Mouse (Mus musculus) CD4-positive, CD25-positive, alpha-beta regulatory T cell, adult 2 months (primary cell): ENCODE measurements at regions not wholly inside any gene's neighbourhood (a gene's known extent, or its start where the extent isn't known, plus 50 kb on each side); places are given as distances from the start of the nearest gene placed in this dataset.

ENCODE experiments used
- DNase-seq: peaks from one replicate; pipeline ENCODE4 v3.0.0-alpha.2; 2012; ENCODE audit warnings: low read depth, low spot score

GRCm38 (mm10) chr6:49893113-49893512, 70.6 kb downstream of the Npy start:
- DNase-seq = no peak

DNA sequence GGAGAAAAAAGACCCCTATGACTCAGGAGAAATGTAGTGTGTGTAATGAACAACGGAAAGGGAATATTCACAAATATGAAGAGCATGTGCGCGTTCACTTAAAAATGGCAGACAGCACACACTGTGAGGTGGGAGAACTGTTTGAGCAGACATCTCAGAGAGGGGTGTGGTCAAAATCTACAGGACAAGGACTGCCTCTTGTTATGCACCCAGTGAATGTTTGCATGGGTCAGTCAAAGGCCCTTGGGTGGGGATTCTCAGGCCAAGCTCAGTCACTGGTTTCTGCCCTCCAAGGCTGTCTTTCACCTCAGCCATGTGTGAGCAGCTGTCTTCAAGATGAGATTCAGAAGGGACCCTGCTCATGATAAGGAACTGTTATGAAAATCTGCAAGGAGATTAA, 76.6 kb downstream of the Npy start:
- no peak for DNase-seq

- DNase-seq = no peak
Measured at GRCm38 (mm10) chr6:49901512-49901911, 79.0 kb downstream of the Npy start.

- no peak for DNase-seq
Measured at GRCm38 (mm10) chr6:49904001-49904400, 81.5 kb downstream of the Npy start.

DNA sequence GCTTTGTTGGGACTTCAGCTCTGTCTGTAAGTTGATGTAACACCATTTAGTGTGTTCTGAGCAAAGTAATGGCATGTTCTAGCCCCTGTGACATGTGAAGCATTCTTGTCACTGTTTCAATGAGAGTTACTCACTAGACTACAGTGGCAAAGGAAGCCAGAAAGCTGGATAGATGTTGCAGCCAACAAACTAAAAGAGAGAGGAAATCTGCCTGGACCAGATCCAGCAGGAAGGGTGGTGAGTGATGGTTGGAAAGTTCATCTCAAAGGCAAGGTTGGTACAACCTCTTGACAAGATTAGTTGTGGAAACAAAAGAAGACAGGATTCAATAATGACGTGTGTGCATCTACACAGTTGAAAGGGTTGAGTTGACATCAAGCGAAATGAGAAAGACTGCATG, 83.9 kb downstream of the Npy start:
- DNase-seq = no peak

DNA sequence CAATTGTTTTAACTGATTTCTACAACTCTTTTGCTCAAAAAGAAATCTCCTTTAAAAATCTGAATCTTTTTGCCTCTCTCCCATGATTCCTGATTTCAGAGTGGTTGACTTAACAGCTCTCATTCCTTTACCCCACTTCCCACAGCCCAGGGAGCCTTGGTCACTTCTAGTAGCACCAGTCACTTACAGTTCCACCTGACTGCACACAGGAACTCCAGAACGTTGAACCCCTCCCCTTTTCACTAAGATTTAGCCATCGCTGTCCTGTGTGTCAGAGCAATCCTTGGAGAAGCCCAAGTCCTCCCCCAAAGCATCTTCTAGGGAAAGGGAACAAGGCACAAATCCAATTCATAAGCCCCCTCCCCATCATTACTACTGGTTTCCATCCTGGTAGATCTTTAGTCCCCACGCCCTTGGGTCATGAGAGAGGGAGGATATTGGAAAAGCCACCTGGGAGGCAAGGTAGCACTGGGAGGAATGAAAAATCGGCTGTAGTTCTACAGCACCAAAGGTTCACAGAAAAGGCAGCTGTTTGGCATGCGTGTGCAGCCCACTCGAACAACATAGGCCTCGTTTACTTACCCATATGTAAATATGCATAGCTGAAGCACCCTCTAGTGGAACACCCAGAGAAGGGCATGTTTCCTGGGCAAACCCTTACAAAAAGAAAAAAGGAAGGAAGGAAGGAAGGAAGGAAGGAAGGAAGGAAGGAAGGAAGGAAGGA, 96.7 kb downstream of the Npy start:
- DNase-seq = peak; percentile 22

DNA sequence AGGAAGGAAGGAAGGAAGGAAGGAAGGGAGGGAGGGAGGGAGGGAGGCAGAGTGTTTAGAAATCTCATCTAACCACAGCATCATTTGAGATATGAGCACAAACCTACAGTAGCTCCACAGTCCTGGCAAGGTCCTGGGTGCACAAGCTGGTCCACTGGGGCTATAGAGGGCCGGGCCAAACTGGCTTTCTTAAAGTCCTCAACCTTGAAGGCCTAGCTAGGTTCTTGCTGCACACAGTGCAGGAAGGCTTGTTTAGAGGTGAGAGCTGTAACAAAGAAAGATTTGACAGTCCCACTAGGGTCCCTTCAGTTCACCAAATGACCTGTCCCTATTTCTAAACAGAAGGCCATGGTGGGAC, 97.3 kb downstream of the Npy start:
- DNase-seq = no peak

- DNase-seq = no peak
Measured at GRCm38 (mm10) chr6:49924296-49924695, 101.8 kb downstream of the Npy start.

DNA sequence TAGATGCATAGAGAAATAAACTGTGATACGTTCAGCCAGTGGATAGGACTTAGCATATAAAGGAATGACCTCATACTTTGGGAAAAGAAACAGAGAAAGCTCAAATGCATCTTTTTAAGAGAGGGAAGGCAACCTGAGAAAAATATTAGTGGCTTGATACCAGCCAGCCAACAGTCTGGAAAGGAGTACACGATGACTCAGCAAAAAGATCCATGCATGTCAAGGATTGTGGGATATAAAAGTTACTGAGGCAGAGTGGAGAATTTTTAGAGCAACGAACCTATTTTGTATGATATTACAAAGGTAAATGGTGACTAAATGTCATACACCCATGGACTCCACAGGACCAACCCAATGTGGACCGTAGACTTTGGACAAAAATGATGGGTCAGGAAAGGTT, 105.6 kb downstream of the Npy start:
- no peak for DNase-seq

GRCm38 (mm10) chr6:49930104-49930503, 107.6 kb downstream of the Npy start:
- peak; percentile 75 for DNase-seq

DNA sequence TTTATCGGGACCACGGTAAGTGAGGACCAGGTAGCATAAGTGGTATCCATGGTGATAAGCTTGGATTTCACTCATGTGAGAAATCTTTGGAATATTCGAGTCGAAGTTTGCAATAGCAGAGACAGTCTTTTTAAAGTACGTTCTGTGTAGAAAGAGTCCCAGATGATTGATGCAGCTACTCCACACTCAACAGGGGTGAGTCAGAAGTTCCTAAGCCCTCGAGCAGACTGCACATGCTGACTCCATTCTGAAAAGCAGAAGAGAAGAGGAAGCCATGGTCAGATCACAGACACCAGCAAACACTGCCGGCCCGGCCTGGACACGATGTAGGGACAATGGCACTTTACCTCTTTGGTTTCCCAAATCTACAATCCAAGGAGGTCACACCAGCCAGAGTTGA, 120.6 kb downstream of the Npy start:
- DNase-seq = no peak

DNA sequence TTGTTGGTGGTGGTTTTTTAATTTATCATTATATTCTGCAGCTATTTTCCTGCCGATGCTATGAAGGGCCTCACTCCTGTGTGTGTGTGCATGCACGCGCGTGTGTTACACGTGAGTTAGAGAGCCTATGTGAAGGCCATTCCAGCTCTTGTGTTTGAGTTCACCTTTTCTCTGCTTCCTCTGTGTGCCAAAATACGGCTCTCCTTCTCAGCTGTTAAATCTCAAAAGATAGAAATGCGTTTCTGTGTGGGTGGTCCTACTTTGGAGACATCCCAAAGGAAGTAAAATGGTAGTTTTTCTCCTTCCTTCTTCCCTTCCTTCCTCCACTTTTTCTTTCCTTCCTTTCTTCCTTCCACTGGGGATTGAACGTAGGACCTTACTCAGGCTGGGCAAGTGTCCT, 136.4 kb downstream of the Npy start:
- DNase-seq = no peak

DNA sequence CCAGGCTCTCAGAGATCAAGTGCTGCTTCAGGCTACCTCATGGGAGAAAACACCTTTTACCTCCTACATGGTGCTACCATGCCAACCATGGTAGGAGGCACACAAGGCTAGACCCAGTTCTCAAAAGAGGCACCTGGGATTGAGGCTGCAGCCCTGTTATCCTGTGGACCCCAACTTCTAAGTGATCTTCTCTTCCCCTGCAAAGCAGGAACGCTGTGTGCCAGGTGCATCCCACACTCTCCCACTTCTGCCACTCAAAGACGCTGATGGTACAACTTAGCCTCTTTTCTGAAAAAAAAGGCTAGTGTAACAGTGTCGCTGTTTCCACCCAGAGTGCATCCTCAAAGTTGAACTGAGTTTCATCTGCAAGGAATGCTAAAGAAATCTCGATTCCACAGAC, 138.7 kb downstream of the Npy start:
- DNase-seq = no peak

- DNase-seq = no peak
Measured at GRCm38 (mm10) chr6:49965944-49966545, 143.5 kb downstream of the Npy start.

DNA sequence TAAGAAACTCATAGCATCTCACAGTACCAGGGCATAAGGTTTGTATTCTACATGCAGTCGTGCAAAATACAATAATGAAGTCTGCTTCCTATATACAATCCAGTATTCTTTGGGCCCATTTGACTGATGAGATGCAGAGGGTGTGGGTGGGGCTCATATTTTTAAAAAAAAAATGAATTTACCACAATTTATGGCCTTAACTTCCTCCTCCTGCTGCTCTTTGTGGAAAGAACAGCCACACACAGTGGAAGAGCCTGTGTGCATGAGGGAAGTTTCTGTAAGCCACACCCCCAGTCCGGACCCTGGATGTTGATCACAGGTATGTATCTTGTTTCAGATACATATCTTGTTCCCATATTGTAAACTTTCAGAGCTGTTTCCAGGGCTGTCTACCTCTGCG, 143.5 kb upstream of the Mpp6 start:
- no peak for DNase-seq

DNA sequence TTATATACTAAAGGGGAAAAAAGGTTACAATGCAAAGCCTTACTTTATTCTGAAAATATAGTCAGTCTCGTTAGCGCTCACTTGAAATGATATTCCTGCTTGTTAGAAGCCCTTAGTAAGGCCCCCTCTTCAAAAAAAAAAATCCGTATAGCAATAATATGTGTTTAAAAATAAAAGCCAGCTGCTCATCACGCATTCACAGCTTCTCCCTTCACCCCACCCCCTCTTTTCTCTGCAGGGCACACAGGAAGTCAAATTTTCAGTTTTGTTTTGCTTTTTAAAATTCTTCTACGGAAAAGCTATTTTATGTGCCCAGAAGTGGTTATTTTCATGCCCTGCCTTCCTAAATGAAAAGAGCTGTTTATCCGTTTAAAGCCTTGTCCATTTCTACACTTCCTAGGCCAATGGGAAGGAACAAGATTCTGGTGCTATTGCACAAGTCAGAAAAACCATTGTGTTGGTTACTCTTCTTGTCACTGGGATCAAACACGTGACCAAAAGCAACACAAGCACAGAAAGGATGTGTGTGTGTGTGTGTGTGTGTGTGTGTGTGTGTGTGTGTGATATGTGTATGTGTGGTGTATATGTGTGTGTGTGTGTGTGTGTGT, 136.7 kb upstream of the Mpp6 start:
- DNase-seq = peak; percentile 74

GRCm38 (mm10) chr6:49977783-49978182, 132.3 kb upstream of the Mpp6 start:
- DNase-seq = no peak

GRCm38 (mm10) chr6:49983740-49984139, 126.3 kb upstream of the Mpp6 start:
- DNase-seq = peak; percentile 42

- peak; percentile 37 for DNase-seq
Measured at GRCm38 (mm10) chr6:49985127-49985526, 124.9 kb upstream of the Mpp6 start.

GRCm38 (mm10) chr6:49987141-49987540, 122.9 kb upstream of the Mpp6 start:
- no peak for DNase-seq

- no peak for DNase-seq
Measured at GRCm38 (mm10) chr6:49987541-49988210, 122.4 kb upstream of the Mpp6 start.

GRCm38 (mm10) chr6:49989585-49990521, 120.2 kb upstream of the Mpp6 start:
- DNase-seq = no peak
